Mouse (Mus musculus) limb, embryonic 14.5 days (tissue): ENCODE measurements around the gene Prcd. TPM values are rescaled to one million over a fixed set of nuclear protein-coding genes. Genes with fewer than 3 reads are reported as not detected.
"Not testable (repeated sequence)": the region's sequence is repeated elsewhere in the genome, so short reads cannot be mapped to it uniquely, and the experiment has no call there.

Experiments
- ATAC-seq: fragments of 200-750 bp; cut with Nextera tagmentation; 2 replicates; pipeline ENCODE4 v1.8.0; 2017; ENCODE audit warnings: low read depth, moderate number of reproducible peaks, moderate TSS enrichment; ENCODE audit not compliant: low FRiP score
- DNase-seq: peaks from one replicate; pipeline ENCODE4 v3.0.0-alpha.2; 2015; ENCODE audit warnings: low spot score
- H3K27ac ChIP-seq: fragments of 300-500 bp; sonication (generic); replicated peaks from 2 replicates; pipeline ENCODE4 v1.5.1; 2014; ENCODE audit warnings: low read depth, mild to moderate bottlenecking, low read length, moderate library complexity, mixed read lengths
- H3K27me3 ChIP-seq: fragments of 300-500 bp; sonication (generic); 2 replicates; pipeline ENCODE4 v1.6.1; 2014; ENCODE audit warnings: low read length, mixed read lengths; ENCODE audit not compliant: control insufficient read depth, insufficient read depth
- H3K36me3 ChIP-seq: fragments of 300-500 bp; sonication (generic); 2 replicates; pipeline ENCODE4 v1.6.1; 2014; ENCODE audit warnings: mild to moderate bottlenecking, low read length, moderate library complexity, mixed read lengths; ENCODE audit not compliant: control insufficient read depth, insufficient read depth
- H3K4me1 ChIP-seq: fragments of 300-500 bp; sonication (generic); 2 replicates; pipeline ENCODE4 v1.6.1; 2014; ENCODE audit warnings: antibody characterized with exemption, low read length, mixed read lengths; ENCODE audit not compliant: control insufficient read depth, insufficient read depth
- H3K4me2 ChIP-seq: fragments of 300-500 bp; sonication (generic); replicated peaks from 2 replicates; pipeline ENCODE4 v1.6.1; 2014; ENCODE audit warnings: low read depth, mild to moderate bottlenecking, low read length, moderate library complexity; ENCODE audit not compliant: severe bottlenecking
- H3K4me3 ChIP-seq: fragments of 300-500 bp; sonication (generic); replicated peaks from 2 replicates; pipeline ENCODE4 v1.5.1; 2014; ENCODE audit warnings: low read length
- H3K9ac ChIP-seq: fragments of 300-500 bp; sonication (generic); 2 replicates; pipeline ENCODE4 v1.6.1; 2014; ENCODE audit warnings: mild to moderate bottlenecking, low read depth, low read length, moderate library complexity; ENCODE audit not compliant: severe bottlenecking
- H3K9me3 ChIP-seq: fragments of 300-500 bp; sonication (generic); 2 replicates; pipeline ENCODE4 v1.6.1; 2016; ENCODE audit warnings: low read length; ENCODE audit not compliant: control insufficient read depth
- POLR2A ChIP-seq: fragments of 200-500 bp; IDR thresholded peaks from 2 replicates; pipeline ENCODE4 v1.8.0; 2012; ENCODE audit warnings: inconsistent platforms, mild to moderate bottlenecking, moderate library complexity, borderline replicate concordance; ENCODE audit not compliant: insufficient read depth, insufficient read length; ENCODE audit errors: extremely low read depth
- WGBS: fragments of 180-500 bp; shearing (Covaris S2); extraction: QIAGEN DNeasy Blood & Tissue Kit; methylation state at CpG from one replicate; pipeline ENCODE4 v1.1.7; 2014; 5-methylcytosine and 5-hydroxymethylcytosine counted together
- polyA plus RNA-seq, 2 experiments: library from polyadenylated mRNA; depleted of rRNA in 1 of 2; stranded (reverse) in 1 of 2; unstranded in 1 of 2; fragments of >200 nt; fragmentation: Nextera tagmentation in 1 of 2; extraction: Ambion mirVana in 1 of 2; gene quantifications; 2 replicates each; pipeline versions ENCODE4 v1.2.1 to v1.2.3; 2012 to 2014

Gene Prcd
- 0.38 and 0.85 TPM in 2 replicates for polyA plus RNA-seq (2012; rRNA removed)
- polyA plus RNA-seq (2014; fragmentation: Nextera tagmentation; extraction: Ambion mirVana) = 1.2 and 1.4 TPM in 2 replicates

GRCm38 (mm10) chr11:116653234-116653633 is at the start of gene Prcd:
Gene Prcd, plus strand, starts transcription at chr11:116653534.
- TF ChIP-seq POLR2A = no peak
- 2% methylated on average over 9 of the region's 10 CpGs for WGBS
- H3K27me3 ChIP-seq = peaks cover 26% of the 10 kb centered on the region
- H3K4me3 ChIP-seq = peak within 1 kb of the TSS; percentile 55
- no peaks in the 10 kb centered on the region for H3K9me3 ChIP-seq
- peak within 1 kb of the TSS; percentile 86 for H3K4me2 ChIP-seq
- H3K9ac ChIP-seq = peak within 1 kb of the TSS; percentile 66
- H3K27ac ChIP-seq = no peak within 1 kb of the TSS
- no peak for ATAC-seq
- no peak for DNase-seq
- H3K4me1 ChIP-seq = peaks cover 7% of the 10 kb centered on the region
- H3K36me3 ChIP-seq = no peaks in the 10 kb centered on the region

- WGBS = 91% methylated on average over 12 of the region's 12 CpGs
- Histone ChIP-seq H3K27me3 (no peaks in the 10 kb centered on the region), H3K4me1 (no peaks in the 10 kb centered on the region), H3K27ac (no peak overlapping the region), H3K36me3 (peaks cover 34% of the 10 kb centered on the region), H3K9ac (no peak overlapping the region), H3K4me3 (no peak overlapping the region), H3K4me2 (no peak overlapping the region), H3K9me3 (no peaks in the 10 kb centered on the region)
- TF ChIP-seq POLR2A = no peak
- ATAC-seq (no peak), DNase-seq (no peak)
Measured at GRCm38 (mm10) chr11:116604097-116604496, 49.2 kb upstream of the Prcd start.

- 94% methylated on average over 3 of the region's 3 CpGs for WGBS
- no peaks in the 10 kb centered on the region for H3K9me3 ChIP-seq
- H3K9ac ChIP-seq = no peak overlapping the region
Measured at GRCm38 (mm10) chr11:116607717-116608116, 45.6 kb upstream of the Prcd start.

GRCm38 (mm10) chr11:116609965-116610630 is 43.2 kb upstream of the Prcd start:
- 76% methylated on average over 15 of the region's 15 CpGs for WGBS
- no peak overlapping the region for H3K27ac ChIP-seq
- TF ChIP-seq POLR2A = no peak
- no peaks in the 10 kb centered on the region for H3K9me3 ChIP-seq
- H3K4me3 ChIP-seq = no peak overlapping the region
- H3K4me2 ChIP-seq = no peak overlapping the region
- H3K4me1 ChIP-seq = no peaks in the 10 kb centered on the region
- no peak overlapping the region for H3K9ac ChIP-seq
- ATAC-seq = no peak
- DNase-seq = no peak
- H3K27me3 ChIP-seq = no peaks in the 10 kb centered on the region
- 0 out of 2 replicates have a peak, but pooled peaks cover 3% of the 10 kb centered on the region for H3K36me3 ChIP-seq

More at GRCm38 (mm10) chr11:116607717-116608116, 45.6 kb upstream of the Prcd start:
- TF ChIP-seq POLR2A = no peak
- H3K27me3 ChIP-seq = no peaks in the 10 kb centered on the region
- H3K4me1 ChIP-seq = no peaks in the 10 kb centered on the region
- no peak overlapping the region for H3K4me3 ChIP-seq
- no peak for DNase-seq
- no peak for ATAC-seq
- no peak overlapping the region for H3K4me2 ChIP-seq
- peaks cover 16% of the 10 kb centered on the region; the same call in 1 of the 2 replicates for H3K36me3 ChIP-seq
- no peak overlapping the region for H3K27ac ChIP-seq

GRCm38 (mm10) chr11:116611168-116611567 is 42.2 kb upstream of the Prcd start:
- ATAC-seq, H3K4me2 ChIP-seq, DNase-seq, H3K36me3 ChIP-seq, H3K27me3 ChIP-seq, H3K4me1 ChIP-seq, H3K4me3 ChIP-seq, H3K9ac ChIP-seq, H3K27ac ChIP-seq, H3K9me3 ChIP-seq: not testable (repeated sequence)
- WGBS = 88% methylated on average over 9 of the region's 9 CpGs
